In genomic region chr13:47244771-47245170, GRCm38 (mm10) we compare ENCODE assay signal across 8 mouse cellular contexts.
DNase-seq lines count a peak whose midpoint lies in the region; TF ChIP-seq lines count a peak whose summit lies in the region.

No protein-coding gene starts in this region.

- intact Hi-C loops in left cerebral cortex, adult 2 months (cut with DNase I) = no loop called here

- H3K4me3 ChIP-seq in heart, embryonic 10.5 days = no peak overlapping the region
- no peak overlapping the region for H3K4me3 ChIP-seq in left cerebral cortex, adult 2 months

- peaks cover 36% of the 10 kb centered on the region for H3K4me1 ChIP-seq in heart, embryonic 10.5 days

- no peaks in the 10 kb centered on the region for H3K9me3 ChIP-seq in heart, embryonic 10.5 days

- no peaks in the 10 kb centered on the region for H3K27me3 ChIP-seq in heart, embryonic 10.5 days (ENCODE audit: insufficient read depth, poor library complexity, severe bottlenecking)

- peaks cover 14% of the 10 kb centered on the region; the same call in 1 of the 2 replicates for H3K36me3 ChIP-seq in heart, embryonic 10.5 days

- TF ChIP-seq CTCF in left cerebral cortex, adult 2 months (IDR thresholded peaks at IDR 0.05) = no peak

- peak overlapping the region; percentile 29; the same call in 1 of the 2 replicates for H3K27ac ChIP-seq in heart, embryonic 10.5 days
- H3K27ac ChIP-seq in left cerebral cortex, adult 2 months = peak overlapping the region; percentile 57; the same call in 1 of the 2 replicates

- peak; percentile 13 to 24 for DNase-seq in cerebellum, adult 18-20 months
- DNase-seq in cerebellum, adult 8-10 months = no peak
- peak; percentile 85 for DNase-seq in brain, adult 2 months (ENCODE audit: low read depth, low spot score)
- DNase-seq in heart, embryonic 10.5 days (ENCODE audit: low spot score) = no peak
- peak; percentile 52 to 54 for DNase-seq in left cerebral cortex, adult 2 months (ENCODE audit: extremely low spot score in 1 of 2, low spot score in 2 of 2)
- DNase-seq in right cerebral cortex, postnatal 25 days = peak; percentile 68
- DNase-seq in adrenal gland, postnatal 36 days = no peak
- no peak for DNase-seq in urinary bladder, adult 2 months (ENCODE audit: low spot score)

- WGBS in heart, embryonic 10.5 days = 46% methylated on average over 11 of the region's 11 CpGs

Comparison
In these comparisons a context has a peak if more than half of its experiments do, and no peak if none do; other contexts are left out.
1. DNase-seq: peak in cerebellum, adult 18-20 months (2 of 2), brain, adult 2 months (single experiment), left cerebral cortex, adult 2 months (2 of 2) and right cerebral cortex, postnatal 25 days (single experiment); none in cerebellum, adult 8-10 months (single experiment), heart, embryonic 10.5 days (single experiment), adrenal gland, postnatal 36 days (0 of 2) and urinary bladder, adult 2 months (single experiment).